Mouse (Mus musculus) forebrain, embryonic 13.5 days (tissue): Measurements from ENCODE around the gene AC109138.7. TPM values are rescaled to one million over a fixed set of nuclear protein-coding genes. Genes with fewer than 3 reads are reported as not detected.
"Not testable (repeated sequence)": the region's sequence is repeated elsewhere in the genome, so short reads cannot be mapped to it uniquely, and the experiment has no call there.

Source experiments
- ATAC-seq: fragments of 200-750 bp; cut with Nextera tagmentation; 2 replicates; pipeline ENCODE4 v1.8.0; 2017
- H3K27ac ChIP-seq: fragments of 300-500 bp; sonication (generic); 2 replicates; pipeline ENCODE4 v1.5.1; 2015; ENCODE audit warnings: inconsistent platforms, mild to moderate bottlenecking, moderate library complexity
- H3K27me3 ChIP-seq: fragments of 300-500 bp; sonication (generic); 2 replicates; pipeline ENCODE4 v1.6.1; 2015; ENCODE audit warnings: mild to moderate bottlenecking, inconsistent platforms
- H3K36me3 ChIP-seq: fragments of 300-500 bp; sonication (generic); 2 replicates; pipeline ENCODE4 v1.6.1; 2015; ENCODE audit warnings: mild to moderate bottlenecking, inconsistent platforms; ENCODE audit not compliant: poor library complexity, severe bottlenecking
- H3K4me1 ChIP-seq: fragments of 300-500 bp; sonication (generic); 2 replicates; pipeline ENCODE4 v1.6.1; 2015; ENCODE audit warnings: inconsistent platforms
- H3K4me2 ChIP-seq: fragments of 300-500 bp; sonication (generic); 2 replicates; pipeline ENCODE4 v1.6.1; 2015; ENCODE audit warnings: inconsistent platforms, mild to moderate bottlenecking, moderate library complexity
- H3K4me3 ChIP-seq: fragments of 300-500 bp; sonication (generic); 2 replicates; pipeline ENCODE4 v1.5.1; 2015; ENCODE audit warnings: mild to moderate bottlenecking, inconsistent platforms
- H3K9ac ChIP-seq: fragments of 300-500 bp; sonication (generic); 2 replicates; pipeline ENCODE4 v1.6.1; 2015; ENCODE audit warnings: mild to moderate bottlenecking, inconsistent platforms
- H3K9me3 ChIP-seq: fragments of 300-500 bp; sonication (generic); replicated peaks from 2 replicates; pipeline ENCODE4 v1.6.1; 2016; ENCODE audit warnings: inconsistent platforms
- WGBS: fragments of 180-500 bp; shearing (Covaris S2); methylation state at CpG from one replicate; pipeline ENCODE4 v1.1.7; 2015; 5-methylcytosine and 5-hydroxymethylcytosine counted together
- polyA plus RNA-seq: library from polyadenylated mRNA; unstranded; fragments of >200 nt; fragmentation: Nextera tagmentation; extraction: Ambion mirVana; gene quantifications from 2 replicates; pipeline ENCODE4 v1.2.1, GENCODE M21; 2015

AC109138.7 gene
- polyA plus RNA-seq, 1 experiment from 2014 or later: not detected

DNA sequence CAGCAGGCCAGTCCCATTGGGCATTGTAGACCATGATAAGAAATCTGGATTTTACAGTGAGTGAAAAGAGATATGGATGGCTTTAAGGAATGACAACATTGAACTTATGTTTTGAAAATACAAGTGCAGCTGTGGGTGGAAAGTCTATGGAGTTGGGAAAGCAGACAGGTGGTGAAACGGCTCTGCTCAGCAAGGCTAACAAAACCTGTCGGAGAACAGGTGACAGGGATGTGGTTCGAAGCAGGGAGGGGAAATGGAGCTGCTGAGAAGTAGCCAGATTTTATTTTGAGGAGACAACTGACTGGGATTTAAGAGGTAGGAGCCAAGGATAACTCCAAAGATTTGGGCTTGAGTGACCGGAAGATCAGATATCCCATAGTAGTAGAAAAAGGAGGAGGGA, 20.4 kb downstream of the AC109138.7 start:
- Histone ChIP-seq H3K36me3 (no peaks in the 10 kb centered on the region), H3K9ac (no peak overlapping the region), H3K27ac (no peak overlapping the region), H3K27me3 (peaks cover 17% of the 10 kb centered on the region), H3K4me1 (peaks cover 10% of the 10 kb centered on the region), H3K4me2 (no peak overlapping the region), H3K9me3 (no peaks in the 10 kb centered on the region), H3K4me3 (no peak overlapping the region)
- 83% methylated on average over 4 of the region's 4 CpGs for WGBS
- ATAC-seq: no peak

DNA sequence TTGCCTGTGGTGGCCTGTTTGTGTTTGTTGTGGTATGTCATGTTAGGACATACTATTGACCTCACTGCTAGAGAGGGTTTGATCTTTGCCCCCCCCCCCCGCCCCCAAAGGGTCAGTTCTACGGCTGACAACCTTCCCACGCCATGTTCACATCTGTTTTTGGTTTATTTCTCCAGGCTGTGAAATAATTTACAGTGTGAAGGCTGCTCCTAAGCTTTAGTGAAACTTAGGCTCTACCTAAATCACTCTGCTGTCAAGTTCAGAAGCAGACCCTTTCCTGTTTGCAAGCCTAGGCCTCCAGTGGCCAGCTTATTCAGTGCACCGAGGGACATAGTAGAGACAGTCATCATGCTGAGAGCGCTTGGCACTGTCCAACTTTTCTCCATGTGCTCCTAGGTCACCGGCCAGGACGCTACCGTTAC, 26.1 kb downstream of the AC109138.7 start:
- no peaks in the 10 kb centered on the region for H3K36me3 ChIP-seq
- H3K27me3 ChIP-seq: no peaks in the 10 kb centered on the region
- H3K9me3 ChIP-seq: no peaks in the 10 kb centered on the region
- no peaks in the 10 kb centered on the region for H3K4me1 ChIP-seq
- no peak overlapping the region for H3K9ac ChIP-seq
- no peak overlapping the region for H3K4me3 ChIP-seq
- H3K4me2 ChIP-seq: no peak overlapping the region
- 75% methylated on average over 8 of the region's 8 CpGs for WGBS
- no peak overlapping the region for H3K27ac ChIP-seq
- ATAC-seq: no peak

DNA sequence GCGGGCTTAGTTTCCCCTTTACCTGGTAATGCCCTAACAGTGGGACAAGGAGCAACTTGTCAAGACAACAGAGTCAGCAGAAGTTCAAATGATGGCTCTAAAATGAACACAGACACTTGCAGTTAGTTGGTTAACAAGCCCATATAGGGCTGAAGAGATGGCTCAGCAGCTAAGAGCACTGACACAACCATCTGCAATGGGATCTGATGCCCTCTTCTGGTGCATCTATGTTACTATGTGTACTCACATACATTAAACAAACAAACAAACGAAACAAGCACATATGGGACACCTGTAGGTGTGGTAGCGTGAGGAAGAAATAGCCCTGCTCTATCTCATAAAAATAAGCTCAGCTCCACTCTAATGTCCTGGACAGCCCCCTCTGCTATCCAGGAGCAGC, 28.3 kb downstream of the AC109138.7 start:
- Histone ChIP-seq H3K27me3 (no peaks in the 10 kb centered on the region), H3K4me1 (no peaks in the 10 kb centered on the region), H3K9me3 (no peaks in the 10 kb centered on the region), H3K9ac (no peak overlapping the region), H3K36me3 (no peaks in the 10 kb centered on the region), H3K4me2 (no peak overlapping the region), H3K4me3 (no peak overlapping the region), H3K27ac (no peak overlapping the region)
- 69% methylated on average over 3 of the region's 3 CpGs for WGBS
- ATAC-seq: no peak

DNA sequence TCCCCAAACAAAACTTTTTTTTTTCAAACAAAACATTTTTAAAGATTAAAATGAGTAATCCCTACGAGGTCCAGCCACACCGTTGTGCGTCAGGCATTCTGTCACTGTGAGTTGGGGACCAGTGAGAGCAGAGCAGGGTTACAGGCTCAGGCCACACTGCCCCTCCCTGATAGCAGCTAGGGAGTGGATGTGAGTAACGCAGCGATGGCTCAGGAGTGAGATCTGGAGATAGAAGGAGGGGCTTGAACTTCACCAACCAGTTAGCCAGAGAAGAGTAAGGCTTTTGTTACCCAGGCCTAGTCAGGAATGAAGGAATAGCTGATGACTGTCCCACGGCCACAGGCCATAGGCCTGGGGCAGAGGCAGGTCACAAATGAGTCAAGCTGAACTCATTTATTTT, 30.6 kb downstream of the AC109138.7 start:
- no peaks in the 10 kb centered on the region for H3K27me3 ChIP-seq
- H3K4me1 ChIP-seq: no peaks in the 10 kb centered on the region
- H3K9me3 ChIP-seq: no peaks in the 10 kb centered on the region
- H3K36me3 ChIP-seq: no peaks in the 10 kb centered on the region
- no peak overlapping the region for H3K9ac ChIP-seq
- no peak overlapping the region for H3K4me3 ChIP-seq
- no peak overlapping the region for H3K4me2 ChIP-seq
- no peak overlapping the region for H3K27ac ChIP-seq
- ATAC-seq: no peak
- WGBS: 86% methylated on average over 6 of the region's 6 CpGs

DNA sequence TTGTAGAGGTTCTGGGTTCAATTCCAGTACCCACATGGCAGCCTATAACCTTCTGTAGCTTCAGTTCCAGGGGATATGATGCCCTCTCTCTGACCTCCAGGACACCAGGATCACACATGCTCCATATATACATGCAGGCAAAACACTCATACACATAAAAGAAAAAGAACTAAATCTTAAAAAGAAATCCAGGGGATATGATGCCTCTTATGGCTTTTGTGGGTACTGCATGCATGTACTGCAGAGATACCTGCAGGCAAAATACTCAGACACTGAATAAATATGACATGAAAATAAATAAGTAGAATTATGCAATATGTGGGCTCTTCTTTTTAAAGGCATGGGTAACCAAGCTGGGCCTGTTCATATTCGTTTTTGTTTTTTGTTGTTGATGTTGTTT, 32.9 kb downstream of the AC109138.7 start:
- H3K4me3 ChIP-seq: no peak overlapping the region
- H3K4me2 ChIP-seq: no peak overlapping the region
- H3K27ac ChIP-seq: no peak overlapping the region
- 59% methylated on average over 1 of the region's 1 CpGs for WGBS
- no peaks in the 10 kb centered on the region for H3K9me3 ChIP-seq
- no peak for ATAC-seq
- H3K27me3 ChIP-seq: no peaks in the 10 kb centered on the region
- H3K9ac ChIP-seq: no peak overlapping the region
- no peaks in the 10 kb centered on the region for H3K36me3 ChIP-seq
- no peaks in the 10 kb centered on the region for H3K4me1 ChIP-seq

DNA sequence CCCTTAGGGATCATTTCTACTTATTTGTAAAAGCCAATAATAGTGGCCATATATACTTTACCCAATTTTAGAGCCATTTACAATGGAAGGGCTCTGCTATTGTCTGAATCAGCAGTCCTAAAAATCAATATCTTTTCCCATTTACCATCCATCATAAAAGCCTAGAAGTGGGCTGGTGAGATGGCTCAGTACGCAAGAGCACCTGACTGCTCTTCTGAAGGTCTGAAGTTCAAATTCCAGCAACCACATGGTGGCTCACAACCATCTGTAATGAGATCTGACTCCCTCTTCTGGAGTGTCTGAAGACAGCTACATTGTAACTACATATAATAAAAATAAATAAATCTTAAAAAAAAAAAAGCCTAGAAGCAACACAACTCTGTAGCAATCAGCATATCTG, 34.5 kb downstream of the AC109138.7 start:
- H3K9me3 ChIP-seq, H3K4me1 ChIP-seq, H3K9ac ChIP-seq, H3K27me3 ChIP-seq, H3K4me2 ChIP-seq, H3K4me3 ChIP-seq, H3K36me3 ChIP-seq, ATAC-seq, H3K27ac ChIP-seq: not testable (repeated sequence)
- WGBS: 79% methylated on average over 1 of the region's 1 CpGs

DNA sequence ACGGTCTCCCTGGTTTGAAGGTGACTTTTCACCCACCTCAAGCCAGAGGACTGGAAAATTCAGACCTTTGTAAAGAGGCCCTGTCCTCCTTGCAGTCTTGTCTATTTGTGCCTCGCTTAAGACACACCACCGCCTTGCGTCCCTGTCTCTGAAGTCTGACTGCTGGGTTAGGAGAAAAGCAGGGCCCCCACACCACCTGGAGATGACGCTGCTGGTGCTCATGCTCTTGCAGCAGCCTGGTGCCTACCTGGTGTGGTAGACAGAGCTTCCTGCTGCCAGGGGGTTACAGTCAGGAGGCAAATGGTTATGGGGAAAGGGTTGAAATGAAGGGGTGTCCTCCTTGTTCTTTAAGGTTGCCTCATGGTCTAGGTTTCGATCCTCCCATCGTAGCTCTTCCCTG, 40.1 kb downstream of the AC109138.7 start:
- WGBS: 90% methylated on average over 7 of the region's 7 CpGs

DNA sequence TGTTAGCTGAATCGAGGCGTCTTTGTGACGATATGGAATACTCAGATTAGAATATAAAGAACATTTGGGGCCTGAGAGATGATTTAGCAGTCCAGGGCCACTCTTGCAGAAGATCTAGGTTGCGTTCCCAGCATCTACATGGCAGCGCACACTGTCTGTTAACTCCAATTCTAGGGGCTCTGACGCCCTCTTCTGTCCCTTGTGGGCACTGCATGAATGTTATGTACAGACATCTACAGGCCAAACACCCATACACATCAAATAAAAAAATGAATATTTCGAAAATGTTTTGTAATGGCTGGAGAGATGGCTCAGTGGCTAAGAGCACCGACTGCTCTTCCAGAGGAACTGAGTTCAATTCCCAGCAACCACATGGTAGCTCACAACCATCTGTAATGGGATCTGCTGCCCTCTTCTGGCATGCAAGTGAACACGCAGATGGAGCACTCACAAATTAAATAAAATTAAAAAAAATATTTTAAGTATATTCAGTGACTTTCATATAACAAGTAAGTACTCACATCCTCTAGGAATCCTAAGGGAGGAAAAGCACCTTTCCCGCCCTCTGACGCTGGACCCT, 41.5 kb downstream of the AC109138.7 start:
- Histone ChIP-seq H3K9ac (no peak overlapping the region), H3K4me2 (no peak overlapping the region), H3K36me3 (no peaks in the 10 kb centered on the region), H3K9me3 (no peaks in the 10 kb centered on the region), H3K4me3 (no peak overlapping the region), H3K27me3 (0 out of 2 replicates have a peak, but pooled peaks cover 5% of the 10 kb centered on the region), H3K27ac (no peak overlapping the region), H3K4me1 (peaks cover 12% of the 10 kb centered on the region; the same call in 1 of the 2 replicates)
- WGBS: 75% methylated on average over 11 of the region's 11 CpGs
- no peak for ATAC-seq

More for the DNA sequence above, 40.1 kb downstream of the AC109138.7 start:
- no peaks in the 10 kb centered on the region for H3K9me3 ChIP-seq
- H3K4me2 ChIP-seq: no peak overlapping the region
- H3K4me3 ChIP-seq: no peak overlapping the region
- no peak overlapping the region for H3K27ac ChIP-seq
- no peak overlapping the region for H3K9ac ChIP-seq
- 0 out of 2 replicates have a peak, but pooled peaks cover 5% of the 10 kb centered on the region for H3K27me3 ChIP-seq
- peaks cover 12% of the 10 kb centered on the region; the same call in 1 of the 2 replicates for H3K4me1 ChIP-seq
- ATAC-seq: no peak
- H3K36me3 ChIP-seq: no peaks in the 10 kb centered on the region

DNA sequence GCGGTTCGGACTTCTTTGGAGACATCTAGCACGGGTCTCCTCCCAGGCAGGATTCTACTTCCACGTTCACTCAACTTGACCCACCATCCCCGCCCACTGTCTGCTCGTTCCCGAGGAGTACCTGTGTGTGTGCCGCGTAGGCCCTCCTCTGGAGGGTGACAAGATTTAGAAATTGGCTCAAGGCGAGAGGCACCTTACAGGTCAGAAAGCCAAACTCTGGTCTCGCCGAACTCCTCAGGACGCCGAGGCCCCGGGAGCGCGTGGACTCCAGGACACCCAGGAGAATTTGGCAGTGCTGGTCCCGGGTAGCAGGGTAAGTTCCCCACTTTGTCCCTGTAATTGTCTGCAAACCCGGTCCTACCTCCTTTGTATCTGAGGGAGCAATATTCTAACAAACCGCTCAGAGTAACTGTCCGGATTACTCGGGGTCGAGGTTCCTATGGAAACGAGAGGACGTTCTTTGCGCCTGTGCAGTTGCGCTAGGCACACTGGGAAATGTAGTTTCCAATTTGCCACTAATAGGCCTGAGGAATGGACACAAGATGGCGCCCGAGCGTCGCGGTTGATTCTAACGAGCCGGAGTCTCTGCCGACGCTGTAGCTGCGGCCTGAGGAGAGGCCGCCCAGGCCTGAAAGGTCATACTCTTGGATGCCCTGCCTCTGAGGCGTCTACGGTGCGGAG, 43.2 kb downstream of the AC109138.7 start:
- ATAC-seq: peak; percentile 94
- H3K27me3 ChIP-seq: 0 out of 2 replicates have a peak, but pooled peaks cover 5% of the 10 kb centered on the region
- peaks cover 12% of the 10 kb centered on the region; the same call in 1 of the 2 replicates for H3K4me1 ChIP-seq
- peak overlapping the region; percentile 92 for H3K4me2 ChIP-seq
- WGBS: under 1% methylated on average over 41 of the region's 41 CpGs
- 0 out of 2 replicates have a peak overlapping the region, but pooled peaks have one; percentile 22 for H3K27ac ChIP-seq
- H3K9ac ChIP-seq: peak overlapping the region; percentile 72
- H3K36me3 ChIP-seq: no peaks in the 10 kb centered on the region
- peak overlapping the region; percentile 66 for H3K4me3 ChIP-seq
- H3K9me3 ChIP-seq: no peaks in the 10 kb centered on the region

DNA sequence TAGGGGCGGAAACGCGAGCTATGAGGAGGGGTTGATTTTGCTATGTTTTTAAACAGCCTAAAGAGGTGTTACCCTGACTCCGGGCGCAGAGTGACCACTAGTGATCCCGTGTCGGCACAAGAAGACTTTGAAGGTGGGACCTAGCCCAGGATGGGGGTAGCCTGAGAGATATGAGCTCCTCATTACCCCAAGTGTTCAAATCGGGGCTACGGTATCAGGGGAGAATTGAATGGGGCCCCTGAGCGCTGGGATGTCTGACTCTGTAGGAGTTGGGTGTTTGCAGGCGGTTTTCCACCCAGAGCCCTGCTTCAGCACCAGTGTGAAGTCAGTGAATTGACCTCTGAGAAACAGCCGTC, 43.7 kb downstream of the AC109138.7 start:
- Histone ChIP-seq H3K27me3 (0 out of 2 replicates have a peak, but pooled peaks cover 5% of the 10 kb centered on the region), H3K4me2 (peak overlapping the region; percentile 92), H3K9me3 (no peaks in the 10 kb centered on the region), H3K36me3 (no peaks in the 10 kb centered on the region), H3K27ac (no peak overlapping the region), H3K9ac (peak overlapping the region; percentile 51), H3K4me3 (peak overlapping the region; percentile 66), H3K4me1 (peaks cover 12% of the 10 kb centered on the region; the same call in 1 of the 2 replicates)
- WGBS: 19% methylated on average over 12 of the region's 12 CpGs
- ATAC-seq: peak; percentile 45; the same call in 1 of the 2 replicates

DNA sequence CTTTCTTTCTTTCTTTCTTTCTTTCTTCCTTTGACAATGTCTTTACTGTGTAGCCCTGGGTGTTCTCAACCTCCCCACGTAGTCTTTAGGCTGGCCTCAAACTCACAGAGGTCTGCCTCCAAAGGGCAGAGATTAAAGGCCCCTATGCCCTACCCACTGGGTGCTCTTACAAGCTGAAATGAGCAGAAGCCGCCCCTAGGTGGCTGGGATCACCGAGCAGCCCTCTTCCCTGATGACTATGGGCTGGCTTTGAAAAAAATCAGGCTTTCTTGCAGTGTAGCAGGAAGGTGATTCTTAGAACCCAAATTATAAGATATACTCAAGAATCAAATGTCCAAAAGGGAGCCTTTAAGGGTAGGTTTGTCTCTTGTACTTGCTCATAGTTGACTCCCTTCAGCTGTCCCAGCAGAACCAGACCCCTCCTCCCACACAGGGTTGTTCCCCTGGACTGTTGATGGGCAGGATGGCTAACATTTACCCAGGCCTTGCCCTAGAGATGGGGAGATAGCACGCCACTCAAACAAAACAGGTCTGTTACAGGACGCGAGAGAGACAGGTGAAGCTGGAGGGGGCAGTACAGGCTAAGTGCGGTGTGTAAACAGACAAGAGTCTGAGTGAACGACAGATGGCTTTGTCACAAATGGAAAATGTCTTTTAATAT, 47.0 kb downstream of the AC109138.7 start:
- no peak for ATAC-seq
- peaks cover 12% of the 10 kb centered on the region; the same call in 1 of the 2 replicates for H3K4me1 ChIP-seq
- 59% methylated on average over 8 of the region's 8 CpGs for WGBS

DNA sequence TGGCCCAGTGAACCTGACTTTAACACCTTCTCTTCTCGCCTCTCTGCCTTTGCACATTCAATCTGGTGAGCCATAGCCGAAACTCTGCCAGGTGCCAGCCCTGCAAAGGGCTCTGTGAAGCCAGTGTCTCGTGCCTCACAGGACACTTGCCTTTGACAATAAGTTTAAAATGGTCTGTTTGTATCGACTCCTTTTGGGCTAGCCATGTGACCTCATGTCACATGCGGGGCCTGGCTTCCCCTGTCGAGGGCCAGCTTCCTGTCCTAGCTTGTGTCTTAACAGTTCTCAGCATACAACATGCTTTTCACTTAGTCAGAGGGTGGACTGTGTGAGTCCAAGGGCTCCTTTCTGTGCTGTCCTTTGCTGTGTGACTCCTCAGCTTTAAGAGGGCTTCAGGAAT, 48.6 kb downstream of the AC109138.7 start:
- no peaks in the 10 kb centered on the region for H3K9me3 ChIP-seq
- no peak overlapping the region for H3K4me2 ChIP-seq
- no peak overlapping the region for H3K9ac ChIP-seq
- peaks cover 4% of the 10 kb centered on the region; the same call in 1 of the 2 replicates for H3K4me1 ChIP-seq
- no peak overlapping the region for H3K27ac ChIP-seq
- WGBS: 78% methylated on average over 6 of the region's 6 CpGs
- no peak overlapping the region for H3K4me3 ChIP-seq
- peaks cover 6% of the 10 kb centered on the region; the same call in 1 of the 2 replicates for H3K27me3 ChIP-seq
- no peaks in the 10 kb centered on the region for H3K36me3 ChIP-seq
- no peak for ATAC-seq

More for the DNA sequence above, 47.0 kb downstream of the AC109138.7 start:
- H3K9ac ChIP-seq: peak overlapping the region; percentile 16; the same call in 1 of the 2 replicates
- no peaks in the 10 kb centered on the region for H3K36me3 ChIP-seq
- H3K27me3 ChIP-seq: no peaks in the 10 kb centered on the region
- no peak overlapping the region for H3K4me3 ChIP-seq
- H3K27ac ChIP-seq: no peak overlapping the region
- H3K4me2 ChIP-seq: no peak overlapping the region
- no peaks in the 10 kb centered on the region for H3K9me3 ChIP-seq
